Mouse (Mus musculus): ENCODE data around the gene Samhd1.

- TF ChIP-seq CTCF (IDR thresholded peaks at IDR 0.05) (no peak), EP300 (IDR thresholded peaks at IDR 0.05) (no peak)
Observed at GRCm38 (mm10) chr2:157054816-157055215, 80.2 kb downstream of the Samhd1 start.

All from lung, postnatal 0 days (tissue).